Mouse (Mus musculus): ENCODE measurements around the gene Pias4. TPM values are rescaled to one million over a fixed set of nuclear protein-coding genes. Genes with fewer than 3 reads are reported as not detected.
A peak's percentile ranks its signal among the peaks of the same experiment; 100 is the strongest.

The Pias4 gene
- polyA plus RNA-seq, 1 experiment from 2014 or later: 70.6 TPM

GRCm38 (mm10) chr10:81140005-81140404 lies 27.7 kb downstream of the Pias4 start:
- peak overlapping the region; percentile 99 for H3K4me2 ChIP-seq (replicated peaks)
- H3K27ac ChIP-seq: no peak overlapping the region
- H3K4me1 ChIP-seq: peaks cover 62% of the 10 kb centered on the region
- peaks cover 18% of the 10 kb centered on the region for H3K36me3 ChIP-seq
- 60% methylated on average over 8 of the region's 8 CpGs for WGBS
- no peaks in the 10 kb centered on the region for H3K9me3 ChIP-seq
- ATAC-seq (ENCODE audit: low FRiP score, low read depth): no peak
- peaks cover 11% of the 10 kb centered on the region for H3K27me3 ChIP-seq (replicated peaks)
- H3K4me3 ChIP-seq: no peak overlapping the region
- peak overlapping the region; percentile 41; the same call in 1 of the 2 replicates for H3K9ac ChIP-seq

GRCm38 (mm10) chr10:81139529-81139846 lies 28.2 kb downstream of the Pias4 start:
- peak overlapping the region; percentile 99 for H3K4me2 ChIP-seq (replicated peaks)
- ATAC-seq (ENCODE audit: low FRiP score, low read depth): no peak
- H3K27ac ChIP-seq: no peak overlapping the region
- no peaks in the 10 kb centered on the region for H3K9me3 ChIP-seq
- peaks cover 16% of the 10 kb centered on the region for H3K27me3 ChIP-seq (replicated peaks)
- no peak overlapping the region for H3K4me3 ChIP-seq
- H3K9ac ChIP-seq: no peak overlapping the region; the same call in 1 of the 2 replicates
- 76% methylated on average over 4 of the region's 4 CpGs for WGBS
- H3K4me1 ChIP-seq: peaks cover 62% of the 10 kb centered on the region
- peaks cover 13% of the 10 kb centered on the region for H3K36me3 ChIP-seq

GRCm38 (mm10) chr10:81138821-81139528 lies 28.7 kb downstream of the Pias4 start:
- WGBS: 64% methylated on average over 11 of the region's 11 CpGs
- peaks cover 21% of the 10 kb centered on the region for H3K27me3 ChIP-seq (replicated peaks)
- peaks cover 62% of the 10 kb centered on the region for H3K4me1 ChIP-seq
- peaks cover 7% of the 10 kb centered on the region for H3K36me3 ChIP-seq
- H3K4me2 ChIP-seq (replicated peaks): peak overlapping the region; percentile 99
- H3K9me3 ChIP-seq: no peaks in the 10 kb centered on the region
- no peak for ATAC-seq (ENCODE audit: low FRiP score, low read depth)
- peak overlapping the region; percentile 82 for H3K4me3 ChIP-seq
- H3K27ac ChIP-seq: no peak overlapping the region
- peak overlapping the region; percentile 95 for H3K9ac ChIP-seq

- H3K4me3 ChIP-seq: peak overlapping the region; percentile 82
- peaks cover under 1% of the 10 kb centered on the region for H3K36me3 ChIP-seq
- 2% methylated on average over 23 of the region's 24 CpGs for WGBS
- peak overlapping the region; percentile 79 for H3K27ac ChIP-seq
- peaks cover 27% of the 10 kb centered on the region for H3K27me3 ChIP-seq (replicated peaks)
- H3K4me1 ChIP-seq: peaks cover 62% of the 10 kb centered on the region
- H3K4me2 ChIP-seq (replicated peaks): peak overlapping the region; percentile 99
- ATAC-seq (ENCODE audit: low FRiP score, low read depth): 0 out of 2 replicates have a peak, but pooled peaks have one; percentile 1
- H3K9ac ChIP-seq: peak overlapping the region; percentile 95
- no peaks in the 10 kb centered on the region for H3K9me3 ChIP-seq
These were observed 29.5 kb downstream of the Pias4 start for GRCm38 (mm10) chr10:81138131-81138782.

- peaks cover 55% of the 10 kb centered on the region for H3K4me1 ChIP-seq
- H3K27me3 ChIP-seq (replicated peaks): peaks cover 33% of the 10 kb centered on the region
- H3K4me2 ChIP-seq (replicated peaks): peak overlapping the region; percentile 99
- H3K27ac ChIP-seq: peak overlapping the region; percentile 91
- H3K9ac ChIP-seq: peak overlapping the region; percentile 95
- ATAC-seq (ENCODE audit: low FRiP score, low read depth): peak; percentile 90
- no peaks in the 10 kb centered on the region for H3K9me3 ChIP-seq
- peak overlapping the region; percentile 82 for H3K4me3 ChIP-seq
- WGBS: under 1% methylated on average over 85 of the region's 89 CpGs
- H3K36me3 ChIP-seq: no peaks in the 10 kb centered on the region
These were observed 30.2 kb downstream of the Pias4 start for GRCm38 (mm10) chr10:81137252-81138130.

- Histone ChIP-seq H3K4me2 (replicated peaks) (peak overlapping the region; percentile 99), H3K27ac (peak overlapping the region; percentile 91), H3K9ac (peak overlapping the region; percentile 95), H3K9me3 (no peaks in the 10 kb centered on the region), H3K4me1 (peaks cover 48% of the 10 kb centered on the region), H3K4me3 (peak overlapping the region; percentile 82), H3K27me3 (replicated peaks) (peaks cover 41% of the 10 kb centered on the region), H3K36me3 (no peaks in the 10 kb centered on the region)
- peak; percentile 34 for ATAC-seq (ENCODE audit: low FRiP score, low read depth)
- WGBS: 1% methylated on average over 47 of the region's 50 CpGs
These were observed 31.0 kb downstream of the Pias4 start for GRCm38 (mm10) chr10:81136706-81137231.

- Histone ChIP-seq H3K27me3 (replicated peaks) (peaks cover 44% of the 10 kb centered on the region), H3K9ac (peak overlapping the region; percentile 95), H3K9me3 (no peaks in the 10 kb centered on the region), H3K27ac (peak overlapping the region; percentile 91), H3K36me3 (no peaks in the 10 kb centered on the region), H3K4me2 (replicated peaks) (peak overlapping the region; percentile 99), H3K4me1 (peaks cover 41% of the 10 kb centered on the region), H3K4me3 (peak overlapping the region; percentile 82)
- WGBS: under 1% methylated on average over 75 of the region's 86 CpGs
- peak; percentile 8; the same call in 1 of the 2 replicates for ATAC-seq (ENCODE audit: low FRiP score, low read depth)
These were observed 31.7 kb downstream of the Pias4 start for GRCm38 (mm10) chr10:81135831-81136705.

- H3K9ac ChIP-seq: peak within 1 kb of the TSS; percentile 95
- peak within 1 kb of the TSS; percentile 91 for H3K27ac ChIP-seq
- peak within 1 kb of the TSS; percentile 99 for H3K4me2 ChIP-seq (replicated peaks)
- H3K4me1 ChIP-seq: peaks cover 32% of the 10 kb centered on the region
- H3K9me3 ChIP-seq: no peaks in the 10 kb centered on the region
- H3K27me3 ChIP-seq (replicated peaks): peaks cover 45% of the 10 kb centered on the region
- peak within 1 kb of the TSS; percentile 82 for H3K4me3 ChIP-seq
- WGBS: 1% methylated on average over 41 of the region's 41 CpGs
- no peak for ATAC-seq (ENCODE audit: low FRiP score, low read depth)
- no peaks in the 10 kb centered on the region for H3K36me3 ChIP-seq
These were observed 32.6 kb downstream of the Pias4 start, which contains the start of gene Zbtb7a for GRCm38 (mm10) chr10:81134966-81135681. TSS of gene Zbtb7a (plus strand) at chr10:81135220.

- 2% methylated on average over 16 of the region's 16 CpGs for WGBS
- no peak for ATAC-seq (ENCODE audit: low FRiP score, low read depth)
These were observed 33.5 kb downstream of the Pias4 start for GRCm38 (mm10) chr10:81134181-81134587.

GRCm38 (mm10) chr10:81123500-81123899 lies 44.2 kb downstream of the Pias4 start:
- no peaks in the 10 kb centered on the region for H3K9me3 ChIP-seq
- ATAC-seq (ENCODE audit: low FRiP score, low read depth): no peak
- 87% methylated on average over 11 of the region's 11 CpGs for WGBS
- no peak overlapping the region for H3K4me2 ChIP-seq (replicated peaks)
- H3K9ac ChIP-seq: no peak overlapping the region
- 0 out of 2 replicates have a peak, but pooled peaks cover 3% of the 10 kb centered on the region for H3K4me1 ChIP-seq
- no peak overlapping the region for H3K27ac ChIP-seq
- peaks cover 5% of the 10 kb centered on the region for H3K27me3 ChIP-seq (replicated peaks)
- peaks cover 63% of the 10 kb centered on the region for H3K36me3 ChIP-seq
- H3K4me3 ChIP-seq: no peak overlapping the region

More at GRCm38 (mm10) chr10:81134181-81134587, 33.5 kb downstream of the Pias4 start:
- Histone ChIP-seq H3K4me1 (peaks cover 25% of the 10 kb centered on the region), H3K27me3 (replicated peaks) (peaks cover 51% of the 10 kb centered on the region), H3K9me3 (no peaks in the 10 kb centered on the region), H3K27ac (no peak overlapping the region), H3K4me3 (peak overlapping the region; percentile 5; the same call in 1 of the 2 replicates), H3K36me3 (no peaks in the 10 kb centered on the region), H3K9ac (0 out of 2 replicates have a peak overlapping the region, but pooled peaks have one; percentile 8), H3K4me2 (replicated peaks) (0 out of 2 replicates have a peak overlapping the region, but pooled peaks have one; percentile 99)

Measured in neural tube, embryonic 12.5 days (tissue).